Mouse (Mus musculus) testis, postnatal 14 days (tissue): Measurements from ENCODE around the gene Kcnab1.
"Not testable (repeated sequence)": the region's sequence is repeated elsewhere in the genome, so short reads cannot be mapped to it uniquely, and the experiment has no call there.

ENCODE experiments used
- DNase-seq: peaks from one replicate; pipeline ENCODE4 v3.0.0; 2021; ENCODE audit warnings: low spot score

Kcnab1 gene

GRCm38 (mm10) chr3:65367944-65368343 is 258.8 kb downstream of the Kcnab1 start:
- no peak for DNase-seq

GRCm38 (mm10) chr3:65372552-65372951 is 263.4 kb downstream of the Kcnab1 start:
- DNase-seq = no peak

GRCm38 (mm10) chr3:65373594-65374182 is 264.5 kb downstream of the Kcnab1 start:
- DNase-seq = no peak

GRCm38 (mm10) chr3:65374729-65375128 is 265.5 kb downstream of the Kcnab1 start:
- no peak for DNase-seq

- DNase-seq = no peak
Measured at GRCm38 (mm10) chr3:65378724-65379123, 269.5 kb downstream of the Kcnab1 start.

- no peak for DNase-seq
Measured at GRCm38 (mm10) chr3:65379884-65380539, 270.8 kb downstream of the Kcnab1 start.

GRCm38 (mm10) chr3:65381094-65381493 is 271.9 kb downstream of the Kcnab1 start:
- peak; percentile 31 for DNase-seq

GRCm38 (mm10) chr3:65384431-65384830 is 275.2 kb downstream of the Kcnab1 start:
- no peak for DNase-seq

- peak; percentile 72 for DNase-seq
Measured at GRCm38 (mm10) chr3:65385771-65386170, 276.6 kb downstream of the Kcnab1 start.

GRCm38 (mm10) chr3:65391222-65391783 is 282.1 kb downstream of the Kcnab1 start:
- DNase-seq = no peak

GRCm38 (mm10) chr3:65391784-65392420 is 282.7 kb downstream of the Kcnab1 start:
- DNase-seq = no peak

- DNase-seq = peak; percentile 98
Measured at GRCm38 (mm10) chr3:65392421-65392817, 283.2 kb downstream of the Kcnab1 start, which contains the start of gene Ssr3. TSS of gene Ssr3 (minus strand) at chr3:65392623.

GRCm38 (mm10) chr3:65395111-65395510 is 285.9 kb downstream of the Kcnab1 start:
- DNase-seq = not testable (repeated sequence)

GRCm38 (mm10) chr3:65396835-65397504 is 287.8 kb downstream of the Kcnab1 start:
- no peak for DNase-seq

- no peak for DNase-seq
Measured at GRCm38 (mm10) chr3:65397566-65397965, 288.4 kb downstream of the Kcnab1 start.

- DNase-seq = no peak
Measured at GRCm38 (mm10) chr3:65405781-65406180, 296.6 kb downstream of the Kcnab1 start.

GRCm38 (mm10) chr3:65407891-65408290 is 298.7 kb downstream of the Kcnab1 start:
- DNase-seq = no peak

- no peak for DNase-seq
Measured at GRCm38 (mm10) chr3:65416571-65416970, 307.4 kb downstream of the Kcnab1 start.

GRCm38 (mm10) chr3:65417913-65418594 is 308.9 kb downstream of the Kcnab1 start:
- no peak for DNase-seq

GRCm38 (mm10) chr3:65419706-65420105 is 310.5 kb downstream of the Kcnab1 start:
- DNase-seq = no peak
